Mouse (Mus musculus) layer of hippocampus, adult 2 months (tissue): ENCODE measurements around the gene Abhd4. TPM values are rescaled to one million over a fixed set of nuclear protein-coding genes. Genes with fewer than 3 reads are reported as not detected.

Source experiments
- DNase-seq, 2 experiments: peaks; one replicate each; pipeline ENCODE4 v3.0.0; 2022; ENCODE audit warnings: low spot score in 2 of 2
- H3K27ac ChIP-seq: fragments of 200-600 bp; 2 replicates; pipeline ENCODE4 v1.8.1; 2022
- H3K4me3 ChIP-seq: fragments of 200-600 bp; 2 replicates; pipeline ENCODE4 v1.8.1; 2022; ENCODE audit warnings: mild to moderate bottlenecking
- CTCF ChIP-seq: fragments of 200-600 bp; conservative IDR thresholded peaks from 2 replicates; pipeline ENCODE4 v1.8.1; 2022; ENCODE audit warnings: antibody characterized with exemption, mild to moderate bottlenecking, moderate library complexity
- long read RNA-seq, 2 experiments: library from polyadenylated mRNA; stranded (forward); transcript quantifications; one replicate each; pipeline ENCODE4 v2.0.0; 2021; ENCODE audit warnings: borderline mapping rate in 2 of 2
- total RNA-seq, 2 experiments: library from RNA; stranded (reverse); gene quantifications; 2 replicates each; pipeline ENCODE4 v1.2.3; 2021

Gene Abhd4
- total RNA-seq = 10 to 100 TPM; 49.8 to 55.1 TPM
- long read RNA-seq, experiment 1, transcript Abhd4-201 (7 exons, 2,401 nt) = major isoform, 56 of 76 reads
- long read RNA-seq, experiment 1, transcript Abhd4-202 (7 exons, 2,508 nt) = minor isoform, 9 of 76 reads
- long read RNA-seq, experiment 1, partial matches to known transcripts = 4 of 76 reads
- long read RNA-seq, experiment 1, other reads (novel, unspliced or antisense) = 7 of 76 reads
- long read RNA-seq, experiment 2, transcript Abhd4-202 (7 exons, 2,508 nt) = minor isoform, 9 of 114 reads
- long read RNA-seq, experiment 2, transcript Abhd4-201 (7 exons, 2,401 nt) = major isoform, 87 of 114 reads
- long read RNA-seq, experiment 2, partial matches to known transcripts = 4 of 114 reads
- long read RNA-seq, experiment 2, other reads (novel, unspliced or antisense) = 14 of 114 reads

GRCm38 (mm10) chr14:54253741-54254291 lies at the start of gene Abhd4, which contains the start of gene Dad1:
TSS of gene Abhd4 (plus strand) at chr14:54254188.
TSS of gene Dad1 (minus strand) at chr14:54254104.
- H3K4me3 ChIP-seq = peak within 1 kb of the TSS; percentile 85
- peak; percentile 97 to 98 for DNase-seq
- TF ChIP-seq CTCF = peak; percentile 48
- H3K27ac ChIP-seq = peak within 1 kb of the TSS; percentile 80

GRCm38 (mm10) chr14:54204311-54204710 lies 49.7 kb upstream of the Abhd4 start:
- DNase-seq = no peak
- no peak for TF ChIP-seq CTCF
- Histone ChIP-seq H3K4me3 (no peak overlapping the region), H3K27ac (no peak overlapping the region)

- no peak for DNase-seq
- Histone ChIP-seq H3K4me3 (no peak overlapping the region), H3K27ac (no peak overlapping the region)
- no peak for TF ChIP-seq CTCF
Measured at GRCm38 (mm10) chr14:54204786-54205185, 49.2 kb upstream of the Abhd4 start.

DNA sequence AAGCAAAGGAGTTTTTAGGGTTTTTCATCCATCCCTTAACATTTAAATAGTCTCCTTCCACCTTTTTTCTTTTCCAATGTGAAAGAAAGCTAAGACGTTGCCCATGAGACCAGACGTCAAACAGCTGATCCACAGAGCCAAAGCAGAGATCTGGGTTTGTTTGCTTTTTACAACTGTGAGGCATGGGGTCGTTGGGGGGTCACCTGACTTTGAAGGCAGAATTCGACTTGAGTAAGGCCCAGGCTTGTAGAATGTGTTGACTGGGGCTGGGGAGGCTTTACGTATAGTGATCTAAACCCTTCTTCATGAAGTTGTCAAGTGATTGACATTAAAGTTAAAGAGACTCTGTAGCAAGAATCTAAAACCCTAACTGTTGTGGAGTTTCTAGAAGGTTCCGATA lies 48.1 kb upstream of the Abhd4 start:
- H3K27ac ChIP-seq = no peak overlapping the region
- no peak for DNase-seq
- no peak for TF ChIP-seq CTCF
- H3K4me3 ChIP-seq = no peak overlapping the region

GRCm38 (mm10) chr14:54206309-54206708 lies 47.7 kb upstream of the Abhd4 start:
- no peak for TF ChIP-seq CTCF
- H3K4me3 ChIP-seq = no peak overlapping the region
- no peak for DNase-seq
- H3K27ac ChIP-seq = no peak overlapping the region

DNA sequence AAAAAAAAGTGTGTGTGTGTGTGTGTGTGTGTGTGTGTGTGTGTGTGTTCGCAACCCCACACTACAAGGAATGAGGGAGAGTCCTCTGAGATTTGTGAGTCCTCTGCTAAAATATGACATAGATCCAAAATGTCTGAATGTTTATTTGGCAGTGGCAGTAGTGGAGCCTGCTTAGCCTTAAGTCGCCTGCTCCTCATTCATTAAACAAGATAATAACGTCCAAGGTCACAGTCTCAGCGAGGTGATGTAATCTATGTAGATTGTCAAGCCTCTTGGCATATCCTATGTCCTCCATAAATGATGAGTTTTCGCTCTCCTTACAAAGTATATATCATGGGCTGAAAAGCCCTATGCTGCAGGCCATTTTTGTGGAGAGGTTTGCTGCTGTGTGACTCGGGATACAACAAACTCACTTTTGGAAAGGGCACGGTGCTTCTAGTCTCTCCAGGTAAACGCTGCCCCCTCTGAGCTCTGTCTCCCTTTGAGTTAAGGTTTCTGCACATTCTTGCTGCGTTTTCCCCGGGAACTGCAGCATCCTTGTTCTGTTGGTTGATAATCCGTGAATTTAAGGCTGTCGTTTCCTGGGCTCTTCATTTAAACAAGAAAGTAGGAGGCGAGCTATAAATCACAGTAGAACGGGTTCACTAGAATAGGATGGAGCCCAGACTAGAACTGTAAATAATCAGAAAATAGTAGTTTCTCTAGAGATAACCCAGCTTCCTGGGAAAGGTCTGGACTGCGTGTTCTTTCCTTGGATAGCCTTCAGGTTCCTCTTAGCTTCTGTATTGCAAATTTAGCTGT lies 47.0 kb upstream of the Abhd4 start:
- no peak for TF ChIP-seq CTCF
- H3K27ac ChIP-seq = no peak overlapping the region

DNA sequence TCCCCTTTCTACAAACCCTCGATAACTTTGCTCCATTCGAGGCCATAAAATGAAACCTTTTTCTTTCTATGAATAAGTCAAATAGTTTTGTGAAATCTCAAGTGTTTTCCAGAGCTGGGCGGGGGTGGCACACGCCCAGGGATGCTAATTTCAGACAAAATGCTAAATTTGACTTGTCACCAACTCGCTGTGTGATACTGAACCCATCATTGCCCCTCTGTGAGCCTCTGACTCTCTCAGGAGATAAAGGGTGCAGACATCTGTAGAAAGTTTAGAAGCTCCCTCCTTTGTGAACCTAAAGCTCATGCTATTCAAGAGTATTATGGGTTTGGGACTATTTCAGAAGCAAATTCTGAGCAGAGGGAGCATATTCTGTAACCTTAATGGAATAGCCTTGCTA lies 46.1 kb upstream of the Abhd4 start:
- no peak overlapping the region for H3K4me3 ChIP-seq

More for the DNA sequence above, 47.0 kb upstream of the Abhd4 start:
- DNase-seq = no peak
- no peak overlapping the region for H3K4me3 ChIP-seq

GRCm38 (mm10) chr14:54208741-54209140 lies 45.2 kb upstream of the Abhd4 start:
- DNase-seq = no peak
- Histone ChIP-seq H3K4me3 (no peak overlapping the region), H3K27ac (no peak overlapping the region)
- no peak for TF ChIP-seq CTCF

More for the DNA sequence above, 46.1 kb upstream of the Abhd4 start:
- TF ChIP-seq CTCF = no peak
- no peak for DNase-seq
- no peak overlapping the region for H3K27ac ChIP-seq

- Histone ChIP-seq H3K4me3 (no peak overlapping the region), H3K27ac (no peak overlapping the region)
- no peak for TF ChIP-seq CTCF
- DNase-seq = no peak
Measured at GRCm38 (mm10) chr14:54209932-54210331, 44.1 kb upstream of the Abhd4 start.

GRCm38 (mm10) chr14:54210401-54210800 lies 43.6 kb upstream of the Abhd4 start:
- H3K27ac ChIP-seq = no peak overlapping the region
- DNase-seq = no peak
- no peak overlapping the region for H3K4me3 ChIP-seq
- no peak for TF ChIP-seq CTCF

DNA sequence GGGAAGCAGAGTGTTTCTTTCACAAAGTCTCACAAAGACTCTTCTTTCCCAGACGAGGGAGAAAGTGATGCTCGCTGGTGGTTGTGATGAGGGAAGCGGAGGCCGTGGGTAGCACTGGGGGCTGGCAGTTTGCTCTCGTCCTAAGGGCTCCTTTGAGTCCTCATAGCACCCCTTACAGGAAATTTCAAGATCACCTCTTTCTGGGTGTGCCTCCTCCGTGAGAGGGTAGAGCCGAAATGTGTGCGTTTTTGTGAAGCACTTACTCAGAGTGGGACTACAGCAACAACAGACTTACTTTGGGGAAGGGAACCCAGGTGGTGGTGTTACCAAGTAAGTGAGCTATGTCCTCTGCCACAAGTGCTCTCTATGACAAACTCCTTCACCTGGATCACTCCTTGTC lies 42.8 kb upstream of the Abhd4 start:
- Histone ChIP-seq H3K27ac (no peak overlapping the region), H3K4me3 (no peak overlapping the region)
- DNase-seq = no peak
- TF ChIP-seq CTCF = no peak

- Histone ChIP-seq H3K27ac (no peak overlapping the region), H3K4me3 (no peak overlapping the region)
- no peak for TF ChIP-seq CTCF
- no peak for DNase-seq
Measured at GRCm38 (mm10) chr14:54211755-54212154, 42.2 kb upstream of the Abhd4 start.

DNA sequence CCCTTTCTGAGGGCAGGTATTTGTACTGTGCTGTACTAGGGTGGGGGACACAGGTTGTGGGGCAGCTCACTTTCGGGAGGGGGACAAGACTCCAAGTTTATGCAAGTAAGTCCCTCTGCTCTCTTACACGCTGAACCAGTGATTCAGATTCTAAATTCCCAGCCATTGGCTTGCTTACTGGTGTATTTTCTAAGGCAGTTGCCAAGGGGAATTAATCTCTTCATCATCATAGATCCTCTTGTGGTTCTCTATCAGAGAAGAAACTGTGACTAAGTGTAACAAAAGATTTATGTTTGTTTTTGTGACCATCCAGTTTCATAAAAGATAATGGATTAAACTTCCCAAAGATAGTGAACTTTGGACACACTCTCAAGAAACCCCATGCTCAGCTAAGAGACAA lies 40.3 kb upstream of the Abhd4 start:
- no peak overlapping the region for H3K27ac ChIP-seq
- no peak for TF ChIP-seq CTCF
- H3K4me3 ChIP-seq = no peak overlapping the region
- DNase-seq = no peak
